Mouse (Mus musculus) heart, adult 2 months (tissue): ENCODE measurements around the gene Rsrc1. TPM values are rescaled to one million over a fixed set of nuclear protein-coding genes. Genes with fewer than 3 reads are reported as not detected.
"Not testable (repeated sequence)": the region's sequence is repeated elsewhere in the genome, so short reads cannot be mapped to it uniquely, and the experiment has no call there.

ENCODE experiments used
- DNase-seq, 2 experiments: peaks; one replicate each; pipeline ENCODE4 v3.0.0; 2021
- H3K27ac ChIP-seq: fragments of 200-600 bp; 2 replicates; pipeline ENCODE4 v1.8.1; 2022
- H3K27me3 ChIP-seq: fragments of 200-500 bp; 2 replicates; pipeline ENCODE4 v1.6.1; 2012; ENCODE audit warnings: mild to moderate bottlenecking, low read length, inconsistent platforms, mixed read lengths; ENCODE audit not compliant: control insufficient read depth, insufficient read depth
- H3K36me3 ChIP-seq: fragments of 200-500 bp; 2 replicates; pipeline ENCODE4 v1.6.1; 2012; ENCODE audit warnings: low read length, inconsistent platforms; ENCODE audit not compliant: control insufficient read depth, insufficient read depth
- H3K4me1 ChIP-seq: fragments of 200-500 bp; 2 replicates; pipeline ENCODE4 v1.6.1; 2011; ENCODE audit warnings: low read length; ENCODE audit not compliant: control insufficient read depth, insufficient read depth
- H3K4me3 ChIP-seq: fragments of 200-600 bp; 2 replicates; pipeline ENCODE4 v1.8.1; 2022
- H3K79me2 ChIP-seq: fragments of 200-500 bp; replicated peaks from 2 replicates; pipeline ENCODE4 v1.6.1; 2012; ENCODE audit warnings: mild to moderate bottlenecking, inconsistent platforms, low read length, moderate library complexity, mixed read lengths; ENCODE audit not compliant: control insufficient read depth, insufficient read depth
- H3K9ac ChIP-seq: fragments of 200-500 bp; 2 replicates; pipeline ENCODE4 v1.6.1; 2012; ENCODE audit warnings: low read depth, mild to moderate bottlenecking, control low read depth, inconsistent platforms, low read length, mixed read lengths
- CTCF ChIP-seq: fragments of 200-600 bp; IDR thresholded peaks from 2 replicates; pipeline ENCODE4 v1.8.1; 2022; ENCODE audit warnings: antibody characterized with exemption, mild to moderate bottlenecking, moderate library complexity
- EP300 ChIP-seq: fragments of 200-500 bp; IDR thresholded peaks from 2 replicates; pipeline ENCODE4 v1.6.1; 2011; ENCODE audit warnings: low read depth, low read length, control low read depth; ENCODE audit not compliant: insufficient read depth
- POLR2A ChIP-seq: fragments of 200-500 bp; IDR thresholded peaks from 2 replicates; pipeline ENCODE4 v1.6.1; 2011; ENCODE audit warnings: mild to moderate bottlenecking, low read depth, low read length, control low read depth; ENCODE audit not compliant: insufficient read depth
- whole genome bisulfite sequencing: fragments of 180-500 bp; shearing (Covaris S2); methylation state at CpG from one replicate; pipeline ENCODE4 v1.1.7; 2018; 5-methylcytosine and 5-hydroxymethylcytosine counted together
- intact Hi-C: fragments of 180-260 bp; cut with DNase I; formaldehyde crosslinking; loops from one replicate; pipeline ENCODE4 v1.15.1; 2025
- polyA plus RNA-seq: library from polyadenylated mRNA; depleted of rRNA; stranded (reverse); fragments of >200 nt; gene quantifications from 2 replicates; pipeline ENCODE4 v1.2.3, GENCODE M21; 2012
- total RNA-seq, 2 experiments: library from RNA; stranded (reverse); gene quantifications; 2 replicates each; pipeline ENCODE4 v1.2.3; 2021

The Rsrc1 gene
- total and polyA plus RNA-seq, 3 experiments: 2.4 to 11.0 (median 10.6) TPM

- no peaks in the 10 kb centered on the region for H3K4me1 ChIP-seq
- 100% methylated on average over 1 of the region's 1 CpGs for WGBS
- TF ChIP-seq CTCF (no peak), EP300 (no peak), POLR2A (no peak)
- no peaks in the 10 kb centered on the region for H3K27me3 ChIP-seq
- intact Hi-C loops: no loop called here
- H3K36me3 ChIP-seq: no peaks in the 10 kb centered on the region
- H3K27ac ChIP-seq: no peak overlapping the region
- no peak for DNase-seq
- no peak overlapping the region for H3K4me3 ChIP-seq
- H3K9ac ChIP-seq: no peak overlapping the region
- no peaks in the 10 kb centered on the region for H3K79me2 ChIP-seq
Measured at GRCm38 (mm10) chr3:67146280-67146679, 165.1 kb downstream of the Rsrc1 start.

GRCm38 (mm10) chr3:67147246-67147645 is 166.1 kb downstream of the Rsrc1 start:
- H3K27me3 ChIP-seq: no peaks in the 10 kb centered on the region
- WGBS: 88% methylated on average over 3 of the region's 3 CpGs
- no peak for TF ChIP-seq POLR2A
- TF ChIP-seq EP300: no peak
- no peak for TF ChIP-seq CTCF
- no peak for DNase-seq
- H3K79me2 ChIP-seq: no peaks in the 10 kb centered on the region
- intact Hi-C loops: no loop called here
- H3K9ac ChIP-seq: no peak overlapping the region
- no peak overlapping the region for H3K27ac ChIP-seq
- no peaks in the 10 kb centered on the region for H3K4me1 ChIP-seq
- H3K4me3 ChIP-seq: no peak overlapping the region
- no peaks in the 10 kb centered on the region for H3K36me3 ChIP-seq

- H3K4me1 ChIP-seq: no peaks in the 10 kb centered on the region
- no peaks in the 10 kb centered on the region for H3K27me3 ChIP-seq
- no peak for TF ChIP-seq EP300
- TF ChIP-seq POLR2A: no peak
- no peak for TF ChIP-seq CTCF
- no peaks in the 10 kb centered on the region for H3K79me2 ChIP-seq
- no peak overlapping the region for H3K27ac ChIP-seq
- WGBS: 43% methylated on average over 3 of the region's 3 CpGs
- H3K36me3 ChIP-seq: no peaks in the 10 kb centered on the region
- H3K4me3 ChIP-seq: no peak overlapping the region
- H3K9ac ChIP-seq: no peak overlapping the region
- DNase-seq: no peak
- intact Hi-C loops: no loop called here
Measured at GRCm38 (mm10) chr3:67197179-67197578, 216.0 kb downstream of the Rsrc1 start.

- Histone ChIP-seq H3K79me2 (no peaks in the 10 kb centered on the region), H3K4me3 (no peak overlapping the region), H3K27ac (no peak overlapping the region), H3K27me3 (no peaks in the 10 kb centered on the region), H3K36me3 (no peaks in the 10 kb centered on the region), H3K9ac (no peak overlapping the region), H3K4me1 (no peaks in the 10 kb centered on the region)
- intact Hi-C loops: no loop called here
- WGBS: 96% methylated on average over 1 of the region's 1 CpGs
- TF ChIP-seq POLR2A (no peak), CTCF (no peak), EP300 (no peak)
- DNase-seq: no peak
Measured at GRCm38 (mm10) chr3:67213047-67213457, 231.9 kb downstream of the Rsrc1 start.

GRCm38 (mm10) chr3:67232617-67233241 is 251.5 kb downstream of the Rsrc1 start:
- H3K4me3 ChIP-seq: no peak overlapping the region
- no peaks in the 10 kb centered on the region for H3K36me3 ChIP-seq
- WGBS: 82% methylated on average over 3 of the region's 3 CpGs
- no peaks in the 10 kb centered on the region for H3K27me3 ChIP-seq
- H3K9ac ChIP-seq: no peak overlapping the region
- H3K27ac ChIP-seq: no peak overlapping the region
- DNase-seq: no peak
- intact Hi-C loops: no loop called here
- TF ChIP-seq EP300 (no peak), CTCF (no peak), POLR2A (no peak)
- H3K4me1 ChIP-seq: no peaks in the 10 kb centered on the region
- no peaks in the 10 kb centered on the region for H3K79me2 ChIP-seq

GRCm38 (mm10) chr3:67242451-67242850 is 261.3 kb downstream of the Rsrc1 start:
- WGBS: 89% methylated on average over 10 of the region's 10 CpGs
- H3K79me2 ChIP-seq, H3K9ac ChIP-seq, DNase-seq, H3K27ac ChIP-seq, H3K4me1 ChIP-seq, H3K36me3 ChIP-seq, intact Hi-C loops, H3K4me3 ChIP-seq, H3K27me3 ChIP-seq: not testable (repeated sequence)
